Mouse (Mus musculus) R1 (cell line): ENCODE measurements around the gene Col4a3.

Experiments used
- DNase-seq: peaks from one replicate; pipeline ENCODE4 v3.0.0-alpha.2; 2018; ENCODE audit warnings: low read depth, low spot score

Gene Col4a3

GRCm38 (mm10) chr1:82605856-82606255 is 19.1 kb downstream of the Col4a3 start:
- DNase-seq: no peak

- DNase-seq: no peak
Observed at GRCm38 (mm10) chr1:82608646-82609262, 22.0 kb downstream of the Col4a3 start.

DNA sequence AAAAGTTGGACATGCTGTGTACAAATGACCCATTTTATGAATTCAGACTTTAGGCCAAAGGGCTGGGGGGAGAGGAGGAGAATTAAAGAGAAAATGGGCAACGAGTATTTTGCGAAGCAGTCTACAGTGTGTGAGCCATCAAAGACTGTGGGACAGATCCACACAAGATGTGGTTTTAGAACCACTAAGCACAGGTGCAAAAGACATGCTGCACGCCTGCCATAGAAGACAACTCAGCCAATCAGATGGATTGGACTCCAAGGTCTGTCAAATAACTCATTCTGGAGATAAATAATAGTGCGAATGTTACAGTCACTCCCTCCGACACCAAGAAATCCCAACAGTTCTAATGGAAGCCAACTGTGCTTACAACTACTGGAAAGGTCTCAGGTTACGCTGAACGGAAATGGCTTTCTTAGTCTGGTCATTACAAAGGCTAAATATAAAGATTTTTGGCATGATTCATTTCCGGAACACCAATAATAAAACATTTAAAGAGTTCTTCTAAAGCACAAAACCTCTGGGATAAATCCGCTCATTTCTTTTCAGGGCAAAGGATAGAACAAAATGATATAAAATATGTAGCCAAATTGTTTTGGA is 25.4 kb downstream of the Col4a3 start:
- DNase-seq: no peak

DNA sequence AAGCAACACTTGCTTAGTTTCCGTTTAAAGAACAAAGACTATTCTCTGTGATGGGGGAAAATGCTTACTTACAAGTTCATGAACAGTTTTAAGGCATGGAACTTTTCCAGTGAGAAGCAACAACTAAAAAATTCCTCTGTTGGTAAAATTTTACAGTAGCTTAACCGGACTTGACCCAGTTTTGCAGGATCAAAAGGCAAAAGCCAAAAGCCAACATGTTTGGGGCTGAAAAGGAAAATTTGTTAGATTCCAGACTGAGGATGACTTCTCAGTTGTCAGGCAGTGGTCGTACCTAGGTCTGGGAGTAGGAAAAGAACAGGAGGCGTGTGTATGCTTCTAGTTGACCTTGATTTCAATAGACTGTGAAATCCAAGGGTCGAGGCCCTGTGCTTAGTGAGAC is 31.3 kb downstream of the Col4a3 start:
- DNase-seq: no peak

DNA sequence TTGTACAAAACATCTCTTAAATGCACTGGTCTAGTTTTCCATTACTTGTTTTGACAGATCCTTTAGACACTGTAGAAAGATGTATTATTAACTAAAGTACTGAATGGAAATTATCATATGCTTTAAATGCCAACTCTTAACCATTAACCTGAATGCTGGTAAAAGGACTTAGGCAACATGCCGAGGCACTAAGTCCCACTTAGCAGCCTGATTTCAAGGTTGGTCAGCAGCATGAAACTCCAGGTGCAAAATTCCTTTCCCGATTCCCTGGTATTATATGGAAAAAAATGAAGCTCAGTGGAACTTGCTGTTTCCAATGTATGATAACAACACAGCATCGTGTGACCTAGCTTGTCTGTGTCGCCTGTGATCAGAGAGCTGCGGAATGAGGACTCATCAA is 31.9 kb downstream of the Col4a3 start:
- no peak for DNase-seq

GRCm38 (mm10) chr1:82619981-82620380 is 33.3 kb downstream of the Col4a3 start:
- no peak for DNase-seq

DNA sequence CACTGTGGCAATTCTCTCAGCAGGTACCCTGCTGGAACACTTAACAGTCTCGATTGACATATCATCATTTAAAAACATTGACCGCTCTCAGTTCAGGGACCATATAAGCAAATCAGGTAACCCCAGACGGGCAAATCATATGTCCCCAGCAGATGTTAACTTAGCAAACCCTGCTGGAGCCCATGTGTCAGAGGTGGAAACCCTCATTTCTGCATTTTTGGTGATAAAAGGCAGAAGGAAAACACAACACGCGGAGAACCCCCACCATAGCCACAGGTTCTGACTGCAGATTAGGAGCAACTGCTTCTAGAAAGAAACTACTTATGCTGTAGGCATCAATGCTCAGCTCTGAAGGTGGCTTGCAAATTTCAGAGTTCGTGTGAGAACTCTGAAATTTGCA is 38.2 kb downstream of the Col4a3 start:
- DNase-seq: no peak

DNA sequence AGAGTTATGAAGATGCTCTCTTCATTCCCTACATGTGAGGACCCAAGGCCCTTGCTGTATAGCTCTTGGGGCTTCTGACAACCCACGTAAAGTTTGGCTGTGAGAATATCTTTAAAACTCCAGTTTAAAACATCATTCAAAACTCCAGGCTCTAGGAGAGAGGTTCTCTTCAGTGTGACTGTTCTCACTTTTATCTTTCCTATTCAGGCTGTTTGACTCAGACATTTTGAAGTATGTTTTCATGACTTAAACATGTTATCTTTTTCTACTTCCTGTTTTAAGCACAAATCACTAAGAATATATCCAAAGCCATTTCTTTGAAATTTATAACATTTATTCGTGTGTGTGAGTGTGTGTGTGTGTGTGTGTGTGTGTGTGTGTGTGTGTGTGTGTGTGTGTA is 38.8 kb downstream of the Col4a3 start:
- DNase-seq: no peak

DNA sequence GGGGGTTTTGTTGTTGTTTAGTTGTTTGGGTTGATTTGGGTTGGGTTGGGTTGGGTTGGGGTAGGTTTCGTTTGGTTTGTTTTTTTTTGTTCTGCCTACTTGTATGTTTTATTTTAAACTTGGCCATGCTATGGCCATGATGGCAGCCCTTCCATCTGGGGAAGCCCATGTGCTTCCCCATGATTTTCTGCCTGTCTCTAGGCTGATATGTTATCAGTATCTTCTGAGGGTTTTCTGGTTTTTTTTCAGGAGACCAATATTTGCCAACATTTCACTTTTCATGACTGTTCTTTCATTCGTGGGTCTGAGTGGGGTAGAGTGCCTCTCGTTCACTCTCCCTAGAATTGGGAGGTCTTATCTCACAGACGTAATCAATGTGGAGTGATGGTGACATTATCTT is 40.9 kb downstream of the Col4a3 start:
- DNase-seq: no peak

- no peak for DNase-seq
Observed at GRCm38 (mm10) chr1:82629495-82629894, 42.8 kb downstream of the Col4a3 start.

DNA sequence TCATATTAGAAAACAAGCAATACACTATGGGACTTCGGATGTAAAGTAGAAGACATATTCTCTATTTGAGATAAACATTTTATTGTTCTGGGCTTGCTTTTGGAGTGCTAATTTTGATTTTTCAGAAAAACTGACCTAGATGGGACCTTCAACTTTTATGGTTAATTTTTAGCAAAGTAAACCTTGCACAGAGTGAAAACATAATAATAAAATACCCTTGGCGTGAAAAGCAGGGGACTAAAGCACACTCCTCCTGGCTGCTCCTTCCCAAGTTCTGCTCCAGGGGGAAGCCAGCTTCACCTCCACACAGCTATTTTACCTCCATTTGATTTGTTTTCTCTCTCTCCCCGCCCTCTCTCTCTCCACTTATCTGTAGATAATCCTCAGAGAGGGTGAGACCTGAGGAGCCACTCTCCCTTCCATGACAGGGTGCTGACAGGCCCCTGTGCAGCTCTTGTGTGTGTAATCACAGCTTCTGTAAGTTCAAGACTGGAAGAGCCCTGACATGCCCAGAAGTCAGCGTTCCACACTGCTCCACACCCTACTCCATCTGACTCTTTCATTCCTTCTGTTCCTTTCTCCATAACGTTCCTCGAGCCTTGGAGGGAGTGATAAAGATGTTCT is 44.6 kb downstream of the Col4a3 start:
- DNase-seq: no peak

DNA sequence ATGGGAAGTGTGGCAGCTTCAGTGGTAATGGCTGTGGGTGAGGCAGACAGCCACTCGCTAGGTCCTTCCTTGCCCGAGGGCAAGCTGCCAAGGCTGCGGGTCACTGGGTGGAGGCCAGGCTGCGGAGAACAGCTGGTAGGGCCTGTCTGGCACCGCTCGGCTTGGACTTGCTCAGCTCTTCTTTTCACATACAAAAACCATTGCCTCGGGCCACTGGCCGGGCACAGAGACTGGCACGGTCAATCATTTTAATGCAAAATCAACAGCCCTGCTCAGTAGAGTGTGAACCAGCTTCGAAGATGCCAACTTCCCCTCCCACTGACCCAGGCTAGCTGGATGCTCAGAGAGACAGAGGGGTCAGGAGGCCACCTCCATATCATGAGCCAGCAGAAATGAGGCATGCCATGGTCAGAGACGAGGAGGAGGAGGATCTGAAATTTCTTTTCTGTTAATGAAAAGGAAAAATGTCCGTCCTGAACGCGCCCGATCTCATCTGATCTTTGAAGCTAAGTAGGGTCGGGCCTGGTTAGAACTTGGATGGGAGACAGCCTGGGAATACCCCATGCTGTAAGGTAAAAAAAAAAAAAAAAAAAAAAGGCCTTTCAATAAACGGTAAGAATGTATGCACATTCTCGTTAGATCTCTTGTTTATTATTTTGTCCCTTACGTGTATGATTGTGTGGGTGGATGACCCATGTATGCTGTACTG is 48.0 kb downstream of the Col4a3 start:
- DNase-seq: no peak

DNA sequence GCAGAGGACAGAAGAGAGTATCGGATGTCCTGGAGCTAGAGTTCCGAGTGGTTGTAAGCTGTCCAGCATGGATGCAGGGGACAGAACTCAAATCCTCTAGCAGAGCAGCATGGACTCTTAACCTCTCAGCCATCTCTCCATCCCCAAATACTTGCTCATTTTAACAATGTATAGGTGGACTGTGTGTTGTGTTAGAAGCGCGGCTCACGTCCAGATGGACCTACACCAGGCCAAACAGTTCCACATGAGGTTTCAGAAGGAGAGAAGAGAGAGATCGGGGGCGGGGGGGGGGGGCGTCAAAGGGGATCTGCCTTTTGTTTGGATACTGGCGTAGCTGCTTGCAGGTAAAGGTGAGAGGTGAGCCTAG is 48.5 kb downstream of the Col4a3 start:
- no peak for DNase-seq

GRCm38 (mm10) chr1:82636321-82636720 is 49.6 kb downstream of the Col4a3 start:
- DNase-seq: no peak

DNA sequence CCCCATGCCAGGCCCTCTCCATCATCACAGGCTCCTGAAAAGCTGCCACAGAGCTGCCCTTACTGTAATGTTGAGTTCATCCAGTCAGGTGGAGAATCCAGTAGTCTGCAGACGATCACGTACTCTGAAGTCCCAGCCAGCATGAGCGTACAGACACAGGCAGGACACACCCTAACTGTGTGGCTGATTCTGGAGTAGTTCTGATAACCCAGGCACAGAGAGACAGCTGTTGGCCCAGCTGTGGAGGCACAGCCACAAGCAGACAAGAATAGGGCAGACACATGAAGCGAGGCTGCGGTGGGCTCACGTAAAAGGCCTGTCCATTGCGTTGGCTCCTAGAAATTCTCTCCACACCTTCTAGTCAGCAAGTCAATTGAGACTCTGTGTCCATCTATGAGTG is 50.7 kb downstream of the Col4a3 start:
- DNase-seq: no peak

- DNase-seq: no peak
Observed at GRCm38 (mm10) chr1:82638428-82638827, 51.7 kb downstream of the Col4a3 start.

DNA sequence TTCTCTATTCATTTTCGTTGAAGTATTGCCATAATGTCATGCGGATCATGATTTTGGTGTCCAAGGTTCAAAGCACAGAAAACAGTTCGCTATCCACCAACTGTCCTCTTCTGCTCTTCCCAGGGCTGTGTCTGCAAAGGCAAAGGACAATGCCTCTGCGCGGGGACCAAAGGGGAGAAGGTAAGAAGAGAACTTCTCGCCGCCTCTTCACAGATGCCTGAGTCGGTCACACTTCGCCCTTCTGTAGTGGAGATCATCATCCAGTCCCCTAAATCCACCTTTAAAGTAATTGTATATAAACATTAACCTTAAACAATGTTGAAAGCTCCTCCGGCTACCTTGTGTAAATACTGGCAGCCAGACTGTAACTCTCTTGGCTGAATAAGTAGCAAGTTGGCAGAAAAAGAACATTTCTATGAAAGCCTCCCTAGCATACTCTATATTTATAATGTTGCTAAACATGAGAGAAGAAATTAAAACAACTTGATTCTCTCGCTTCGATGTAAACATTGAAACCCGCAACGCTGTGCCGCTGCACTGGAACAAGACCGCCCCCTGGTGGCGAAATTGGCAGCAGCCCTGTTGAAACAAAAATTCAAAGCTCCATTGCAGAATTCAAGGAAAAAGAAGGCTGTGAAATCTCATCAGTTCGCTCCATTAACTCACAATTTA is 54.7 kb downstream of the Col4a3 start:
- peak; percentile 46 for DNase-seq

GRCm38 (mm10) chr1:82647989-82648388 is 61.3 kb downstream of the Col4a3 start:
- no peak for DNase-seq

DNA sequence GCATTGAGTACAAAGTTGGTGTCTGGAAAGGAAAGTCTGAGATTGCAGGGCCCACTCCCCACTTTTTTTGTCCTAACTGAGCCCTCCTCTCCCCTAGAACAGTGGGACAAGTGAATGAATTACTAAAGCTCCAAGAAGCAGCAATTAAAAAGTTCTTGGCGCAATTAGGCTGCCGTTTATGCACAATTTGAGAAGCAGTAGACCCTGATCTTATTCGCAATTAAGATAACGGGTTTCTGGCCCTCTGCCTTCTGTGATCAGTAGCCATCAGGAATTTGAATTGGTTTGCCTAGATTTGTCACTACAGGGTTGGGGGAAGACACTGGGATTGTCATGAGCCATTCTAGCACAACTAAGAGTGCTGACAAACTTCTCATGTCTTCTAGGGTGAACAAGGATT is 64.1 kb downstream of the Col4a3 start:
- no peak for DNase-seq

DNA sequence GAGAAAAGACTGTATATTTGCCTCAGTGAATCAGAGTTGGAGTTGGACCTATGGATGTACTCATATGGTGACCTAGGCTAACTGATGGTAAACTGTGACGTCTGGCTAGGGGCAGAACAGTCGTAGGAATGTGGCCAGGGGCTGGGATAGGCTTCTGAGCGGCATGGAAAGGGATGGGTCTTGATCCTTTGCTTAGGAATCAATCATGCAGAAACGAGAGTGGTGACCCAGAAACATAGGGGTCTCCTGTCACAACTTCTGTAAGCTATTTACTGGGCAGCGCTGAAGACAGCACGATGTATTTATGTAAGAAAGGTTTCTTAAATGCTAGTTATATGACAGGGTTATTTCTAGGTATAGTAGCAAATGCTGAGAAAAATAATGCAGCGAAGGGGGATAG is 67.3 kb downstream of the Col4a3 start:
- DNase-seq: no peak

DNA sequence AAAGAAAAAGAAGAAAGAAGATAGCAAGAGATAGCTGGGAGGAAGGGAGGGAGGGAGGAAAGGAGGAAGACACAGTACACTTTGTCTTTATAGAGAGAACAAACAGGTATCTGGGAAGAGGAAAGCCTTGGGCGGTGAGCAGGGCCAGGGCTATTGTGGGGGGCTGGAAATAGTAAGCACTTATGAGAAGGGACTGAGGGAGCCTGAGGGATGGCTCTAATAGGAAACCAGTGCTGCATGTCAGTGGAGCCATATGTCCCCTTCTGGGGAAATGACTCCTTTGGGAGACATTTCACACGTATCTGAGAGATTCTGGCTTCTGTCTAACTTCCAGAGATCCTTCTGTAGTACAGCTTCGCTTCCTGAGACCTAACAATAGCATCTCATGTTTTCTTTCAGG is 69.7 kb downstream of the Col4a3 start:
- DNase-seq: no peak

DNA sequence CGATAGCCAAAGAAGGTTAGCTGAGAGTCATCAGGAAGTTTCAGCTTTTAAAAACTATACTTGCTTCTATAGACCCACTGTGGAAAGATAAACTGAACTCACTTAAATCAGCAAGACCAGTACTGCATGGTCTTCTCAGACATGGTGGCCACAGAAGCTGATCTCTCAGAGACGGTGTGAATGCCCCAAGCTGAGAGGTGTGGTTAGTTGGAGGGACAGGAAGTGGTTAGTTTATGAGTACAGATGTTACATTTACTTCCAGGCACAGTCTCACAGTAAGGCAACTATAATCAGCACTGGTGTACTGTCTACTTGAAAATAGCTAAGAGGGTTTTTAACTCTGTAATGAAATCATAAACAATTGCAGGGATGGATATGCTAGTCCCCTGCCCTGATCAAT is 75.5 kb downstream of the Col4a3 start:
- DNase-seq: no peak
